Mouse (Mus musculus): ENCODE measurements at regions not wholly inside any gene's neighbourhood (a gene's known extent, or its start where the extent isn't known, plus 50 kb on each side); places are given as distances from the start of the nearest gene placed in this dataset. TPM values are rescaled to one million over a fixed set of nuclear protein-coding genes. Genes with fewer than 3 reads are reported as not detected.
A peak's percentile ranks its signal among the peaks of the same experiment; 100 is the strongest.

DNA sequence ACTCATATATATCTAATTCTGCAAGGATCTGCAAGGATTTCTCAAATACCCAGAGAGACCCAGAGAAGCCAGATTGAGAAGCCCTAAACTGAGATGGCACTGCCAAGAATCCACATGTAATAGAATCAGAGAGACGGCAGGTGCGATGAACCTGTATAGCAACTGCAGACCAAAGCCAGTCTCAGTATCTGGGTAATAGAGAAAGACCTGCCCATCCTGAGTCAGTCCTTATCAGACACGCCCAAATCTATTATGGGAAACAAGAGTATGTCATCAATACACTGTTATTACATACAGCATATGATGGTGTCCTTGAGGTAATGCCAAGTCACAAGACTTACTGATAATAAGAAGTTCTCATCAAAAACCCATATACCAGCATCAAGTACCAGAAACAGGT is 52.8 kb upstream of the Klf3 start:
- Histone ChIP-seq H3K36me3 (ENCODE audit: control insufficient read depth, insufficient read depth, low read length) (no peaks in the 10 kb centered on the region), H3K9me3 (ENCODE audit: control insufficient read depth, low read length) (no peaks in the 10 kb centered on the region), H3K9ac (replicated peaks; ENCODE audit: low read length) (no peak overlapping the region), H3K4me2 (ENCODE audit: low read length) (no peak overlapping the region), H3K4me1 (ENCODE audit: control insufficient read depth, insufficient read depth, low read length) (no peaks in the 10 kb centered on the region), H3K27ac (replicated peaks; ENCODE audit: low read depth, low read length) (no peak overlapping the region), H3K27me3 (ENCODE audit: control insufficient read depth, insufficient read depth, low read length) (no peaks in the 10 kb centered on the region), H3K4me3 (replicated peaks; ENCODE audit: low read depth, low read length) (no peak overlapping the region)
- ATAC-seq (ENCODE audit: low FRiP score, low TSS enrichment) (no peak), DNase-seq (no peak)
- 97% methylated on average over 3 of the region's 3 CpGs for WGBS

DNA sequence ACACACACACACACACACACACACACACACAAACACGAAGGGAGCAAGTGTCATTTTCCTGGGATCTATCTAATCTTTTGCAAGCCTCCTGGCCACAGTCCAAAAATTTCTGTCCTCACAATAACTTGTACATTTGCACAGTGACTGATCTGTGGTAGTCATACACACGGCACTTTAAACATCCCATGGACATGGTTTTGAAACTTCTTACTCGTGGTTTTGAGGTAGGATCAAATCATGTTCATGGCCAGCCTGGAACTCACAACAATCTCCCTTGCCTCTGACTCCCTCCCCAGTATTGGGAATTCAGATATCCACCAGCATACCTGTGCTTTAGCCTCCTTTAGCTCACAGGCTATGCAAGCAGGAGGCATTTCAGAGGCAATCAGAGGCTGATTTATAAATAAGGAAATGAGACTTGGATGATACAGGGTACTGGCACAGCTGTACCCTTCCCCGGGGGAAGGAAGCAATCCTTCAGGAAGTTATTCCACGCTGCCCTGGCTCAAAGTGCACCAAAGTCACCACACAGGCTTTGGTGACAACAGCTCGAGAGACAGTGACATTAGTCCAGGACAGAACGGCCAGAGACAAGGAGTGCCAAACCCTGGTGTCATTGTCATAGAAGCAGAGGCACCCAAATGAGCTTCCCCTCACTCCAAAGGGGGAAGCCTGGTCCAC is 52.1 kb upstream of the Klf3 start:
- no peaks in the 10 kb centered on the region for H3K27me3 ChIP-seq (ENCODE audit: control insufficient read depth, insufficient read depth, low read length)
- ATAC-seq (ENCODE audit: low FRiP score, low TSS enrichment) (no peak), DNase-seq (peak; percentile 3)
- no peak overlapping the region for H3K4me2 ChIP-seq (ENCODE audit: low read length)
- H3K4me1 ChIP-seq (ENCODE audit: control insufficient read depth, insufficient read depth, low read length), result no peaks in the 10 kb centered on the region
- H3K36me3 ChIP-seq (ENCODE audit: control insufficient read depth, insufficient read depth, low read length), result no peaks in the 10 kb centered on the region
- no peak overlapping the region for H3K27ac ChIP-seq (replicated peaks; ENCODE audit: low read depth, low read length)
- WGBS, result 64% methylated on average over 7 of the region's 7 CpGs
- H3K4me3 ChIP-seq (replicated peaks; ENCODE audit: low read depth, low read length), result no peak overlapping the region
- H3K9ac ChIP-seq (replicated peaks; ENCODE audit: low read length), result no peak overlapping the region
- H3K9me3 ChIP-seq (ENCODE audit: control insufficient read depth, low read length), result no peaks in the 10 kb centered on the region

DNA sequence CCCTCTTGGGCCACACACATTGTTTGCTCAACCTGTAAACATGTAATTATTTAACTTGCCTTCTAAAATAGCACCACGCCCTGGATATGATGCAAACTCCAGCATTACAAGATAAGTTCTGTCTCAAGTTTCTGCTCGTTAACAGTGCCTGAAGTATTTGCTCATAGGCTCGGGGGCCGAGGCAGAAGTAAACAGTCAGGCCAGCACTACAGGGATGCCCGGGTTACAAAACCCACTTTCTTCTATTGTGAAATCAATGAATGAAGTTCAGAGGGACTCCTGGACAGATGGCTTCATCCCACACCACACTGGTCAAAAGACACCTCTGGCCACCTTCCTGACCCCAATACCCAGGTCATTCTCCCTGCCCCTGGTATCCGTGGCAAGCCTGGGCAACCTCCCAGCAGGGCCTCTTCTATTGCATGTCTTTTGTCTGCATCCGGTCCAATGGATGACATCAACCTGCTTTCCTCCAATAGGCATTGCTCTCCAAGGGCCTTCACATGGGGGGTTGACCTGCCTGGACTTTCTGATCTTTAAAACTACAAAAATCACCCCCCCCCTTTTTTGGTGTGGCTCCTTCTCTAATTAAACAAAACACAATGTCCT is 49.9 kb upstream of the Klf3 start:
- Histone ChIP-seq H3K4me2 (ENCODE audit: low read length) (no peak overlapping the region), H3K27me3 (ENCODE audit: control insufficient read depth, insufficient read depth, low read length) (no peaks in the 10 kb centered on the region), H3K4me1 (ENCODE audit: control insufficient read depth, insufficient read depth, low read length) (no peaks in the 10 kb centered on the region), H3K4me3 (replicated peaks; ENCODE audit: low read depth, low read length) (no peak overlapping the region), H3K9ac (replicated peaks; ENCODE audit: low read length) (no peak overlapping the region), H3K36me3 (ENCODE audit: control insufficient read depth, insufficient read depth, low read length) (no peaks in the 10 kb centered on the region), H3K9me3 (ENCODE audit: control insufficient read depth, low read length) (no peaks in the 10 kb centered on the region), H3K27ac (replicated peaks; ENCODE audit: low read depth, low read length) (no peak overlapping the region)
- 79% methylated on average over 7 of the region's 7 CpGs for WGBS
- ATAC-seq (ENCODE audit: low FRiP score, low TSS enrichment), result no peak
- DNase-seq, result no peak

Small RNA genes in the stretch of these regions (microRNA-seq; reads per million reads assigned to microRNA genes)
- gene Gm25306, result not detected

Measured in midbrain, embryonic 14.5 days (tissue).